Mouse (Mus musculus): Measurements from ENCODE around the gene Ccdc141.
"Not testable (repeated sequence)": the region's sequence is repeated elsewhere in the genome, so short reads cannot be mapped to it uniquely, and the experiment has no call there.

GRCm38 (mm10) chr2:77013449-77013848, 157.0 kb downstream of the Ccdc141 start:
- not testable (repeated sequence) for TF ChIP-seq EP300, CTCF (IDR thresholded peaks at IDR 0.05; ENCODE audit: low read depth)

Data from liver, postnatal 0 days (tissue).